Mouse (Mus musculus) liver, postnatal 0 days (tissue): ENCODE results near the gene Hspb2.

Source experiments
- CTCF ChIP-seq: sonication (generic); IDR thresholded peaks from 2 replicates; pipeline ENCODE4 v1.5.1; 2016; ENCODE audit warnings: antibody characterized with exemption, low read depth
- EP300 ChIP-seq: IDR thresholded peaks from 2 replicates; pipeline ENCODE4 v1.6.1; 2016; ENCODE audit warnings: antibody characterized with exemption, low read depth, mild to moderate bottlenecking

- TF ChIP-seq EP300: no peak
- no peak for TF ChIP-seq CTCF
Measured at GRCm38 (mm10) chr9:50722451-50722911, 29.7 kb downstream of the Hspb2 start.
